Mouse (Mus musculus) embryonic facial prominence, embryonic 11.5 days (tissue): ENCODE data around the gene Tmeff2. TPM values are rescaled to one million over a fixed set of nuclear protein-coding genes. Genes with fewer than 3 reads are reported as not detected.

ENCODE experiments used
- ATAC-seq: fragments of 200-750 bp; cut with Nextera tagmentation; replicated peaks from 2 replicates; pipeline ENCODE4 v1.8.0; 2017; ENCODE audit warnings: low read depth; ENCODE audit not compliant: insufficient number of reproducible peaks, low FRiP score, low TSS enrichment
- DNase-seq: peaks from one replicate; pipeline ENCODE4 v3.0.0-alpha.2; 2015; ENCODE audit warnings: low spot score
- H3K27ac ChIP-seq: fragments of 300-500 bp; sonication (generic); replicated peaks from 2 replicates; pipeline ENCODE4 v1.5.1; 2014; ENCODE audit warnings: mild to moderate bottlenecking, low read depth, low read length, control low read depth
- H3K27me3 ChIP-seq: fragments of 300-500 bp; sonication (generic); 2 replicates; pipeline ENCODE4 v1.6.1; 2014; ENCODE audit warnings: mild to moderate bottlenecking, low read length, moderate library complexity, mixed read lengths; ENCODE audit not compliant: control insufficient read depth, insufficient read depth
- H3K36me3 ChIP-seq: fragments of 300-500 bp; sonication (generic); replicated peaks from 2 replicates; pipeline ENCODE4 v1.6.1; 2014; ENCODE audit warnings: low read depth, mild to moderate bottlenecking, low read length, moderate library complexity, mixed read lengths; ENCODE audit not compliant: control insufficient read depth, insufficient read depth
- H3K4me1 ChIP-seq: fragments of 300-500 bp; sonication (generic); 2 replicates; pipeline ENCODE4 v1.6.1; 2014; ENCODE audit warnings: low read length, mixed read lengths; ENCODE audit not compliant: control insufficient read depth, insufficient read depth
- H3K4me2 ChIP-seq: fragments of 300-500 bp; sonication (generic); 2 replicates; pipeline ENCODE4 v1.6.1; 2014; ENCODE audit warnings: low read depth, mild to moderate bottlenecking, control low read depth, low read length, moderate library complexity
- H3K4me3 ChIP-seq: fragments of 300-500 bp; sonication (generic); 2 replicates; pipeline ENCODE4 v1.5.1; 2014; ENCODE audit warnings: low read depth, low read length, control low read depth
- H3K9ac ChIP-seq: fragments of 300-500 bp; sonication (generic); replicated peaks from 2 replicates; pipeline ENCODE4 v1.6.1; 2014; ENCODE audit warnings: mild to moderate bottlenecking, control low read depth, low read length
- H3K9me3 ChIP-seq: fragments of 300-500 bp; sonication (generic); replicated peaks from 2 replicates; pipeline ENCODE4 v1.6.1; 2016; ENCODE audit warnings: mild to moderate bottlenecking, low read length, inconsistent platforms, mixed read lengths; ENCODE audit not compliant: control insufficient read depth
- WGBS: fragments of 180-500 bp; shearing (Covaris S2); extraction: QIAGEN DNeasy Blood & Tissue Kit; methylation state at CpG from one replicate; pipeline ENCODE4 v1.1.7; 2014; 5-methylcytosine and 5-hydroxymethylcytosine counted together
- polyA plus RNA-seq: library from polyadenylated mRNA; unstranded; fragments of >200 nt; fragmentation: Nextera tagmentation; extraction: Ambion mirVana; gene quantifications from 2 replicates; pipeline ENCODE4 v1.2.1, GENCODE M21; 2014

Tmeff2 gene
- polyA plus RNA-seq, 1 experiment from 2014 or later, result 8.6 TPM

GRCm38 (mm10) chr1:51126425-51126765, 225.9 kb downstream of the Tmeff2 start:
- ATAC-seq, result no peak

GRCm38 (mm10) chr1:51136792-51137191, 236.3 kb downstream of the Tmeff2 start:
- Histone ChIP-seq H3K4me1 (no peaks in the 10 kb centered on the region), H3K36me3 (no peaks in the 10 kb centered on the region), H3K9ac (no peak overlapping the region), H3K4me2 (no peak overlapping the region), H3K27me3 (no peaks in the 10 kb centered on the region), H3K4me3 (no peak overlapping the region), H3K9me3 (no peaks in the 10 kb centered on the region), H3K27ac (no peak overlapping the region)
- DNase-seq (no peak), ATAC-seq (no peak)
- 42% methylated on average over 2 of the region's 2 CpGs for WGBS

More at GRCm38 (mm10) chr1:51126425-51126765, 225.9 kb downstream of the Tmeff2 start:
- Histone ChIP-seq H3K4me2 (no peak overlapping the region), H3K4me1 (no peaks in the 10 kb centered on the region), H3K4me3 (no peak overlapping the region), H3K9ac (no peak overlapping the region), H3K27ac (no peak overlapping the region), H3K36me3 (no peaks in the 10 kb centered on the region), H3K9me3 (no peaks in the 10 kb centered on the region), H3K27me3 (no peaks in the 10 kb centered on the region)
- WGBS, result 57% methylated on average over 5 of the region's 5 CpGs
- DNase-seq, result no peak

DNA sequence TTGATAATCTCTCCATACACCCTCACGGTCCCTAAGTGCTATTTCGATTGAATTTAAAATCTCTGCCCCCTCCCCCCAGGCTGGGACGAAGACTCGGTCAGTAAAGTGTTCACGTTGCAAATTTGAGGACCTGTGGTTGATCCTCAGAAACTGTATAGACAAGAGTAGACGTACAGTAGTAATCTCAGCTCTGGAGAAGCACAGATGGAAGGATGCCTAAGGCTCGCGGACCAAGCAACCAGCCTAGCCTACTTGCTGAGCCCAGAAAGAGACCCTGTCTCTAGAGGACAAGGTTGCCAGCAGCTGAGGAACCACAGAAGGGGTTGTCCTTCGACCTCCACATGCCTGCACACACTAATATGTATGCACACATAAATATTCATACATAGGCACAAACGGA, 239.2 kb downstream of the Tmeff2 start:
- DNase-seq (no peak), ATAC-seq (no peak)
- H3K27me3 ChIP-seq, result no peaks in the 10 kb centered on the region
- no peak overlapping the region for H3K4me3 ChIP-seq
- H3K9ac ChIP-seq, result no peak overlapping the region
- no peaks in the 10 kb centered on the region for H3K36me3 ChIP-seq
- WGBS, result 85% methylated on average over 10 of the region's 10 CpGs
- H3K9me3 ChIP-seq, result no peaks in the 10 kb centered on the region
- H3K4me2 ChIP-seq, result no peak overlapping the region
- H3K4me1 ChIP-seq, result no peaks in the 10 kb centered on the region
- no peak overlapping the region for H3K27ac ChIP-seq

- H3K4me1 ChIP-seq, result no peaks in the 10 kb centered on the region
- no peak for DNase-seq
- H3K9me3 ChIP-seq, result no peaks in the 10 kb centered on the region
- H3K4me3 ChIP-seq, result no peak overlapping the region
- no peak overlapping the region for H3K9ac ChIP-seq
- no peaks in the 10 kb centered on the region for H3K36me3 ChIP-seq
- H3K27ac ChIP-seq, result no peak overlapping the region
- H3K4me2 ChIP-seq, result no peak overlapping the region
- no peak for ATAC-seq
- 80% methylated on average over 1 of the region's 1 CpGs for WGBS
- no peaks in the 10 kb centered on the region for H3K27me3 ChIP-seq
Measured at GRCm38 (mm10) chr1:51141381-51141780, 240.9 kb downstream of the Tmeff2 start.

DNA sequence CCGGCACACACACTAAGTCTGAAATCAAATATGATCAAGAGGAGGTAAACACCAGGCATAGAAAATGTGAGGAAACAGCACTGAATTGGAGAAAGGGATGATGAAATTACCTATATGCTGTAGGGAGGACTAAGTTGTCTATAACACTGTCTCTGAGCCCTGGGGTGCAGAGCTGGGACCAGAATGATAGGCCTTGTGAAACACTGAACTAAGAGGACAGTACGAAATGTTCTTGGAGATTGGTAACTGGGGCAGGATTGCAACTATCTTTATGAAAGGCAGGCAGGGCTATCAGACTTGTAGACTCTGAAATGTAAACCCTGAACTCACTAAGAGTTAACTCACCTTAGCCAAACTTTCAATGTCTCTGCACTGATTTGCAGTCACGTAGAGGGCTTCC, 242.3 kb downstream of the Tmeff2 start:
- Histone ChIP-seq H3K4me3 (no peak overlapping the region), H3K27ac (no peak overlapping the region), H3K4me1 (no peaks in the 10 kb centered on the region), H3K9ac (no peak overlapping the region), H3K36me3 (no peaks in the 10 kb centered on the region), H3K9me3 (no peaks in the 10 kb centered on the region), H3K4me2 (no peak overlapping the region), H3K27me3 (no peaks in the 10 kb centered on the region)
- 83% methylated on average over 3 of the region's 3 CpGs for WGBS
- no peak for DNase-seq
- no peak for ATAC-seq

GRCm38 (mm10) chr1:51145693-51146092, 245.2 kb downstream of the Tmeff2 start:
- no peak overlapping the region for H3K4me3 ChIP-seq
- DNase-seq (no peak), ATAC-seq (no peak)
- no peaks in the 10 kb centered on the region for H3K27me3 ChIP-seq
- H3K4me2 ChIP-seq, result no peak overlapping the region
- 61% methylated on average over 4 of the region's 4 CpGs for WGBS
- no peak overlapping the region for H3K27ac ChIP-seq
- no peak overlapping the region for H3K9ac ChIP-seq
- no peaks in the 10 kb centered on the region for H3K9me3 ChIP-seq
- H3K4me1 ChIP-seq, result no peaks in the 10 kb centered on the region
- H3K36me3 ChIP-seq, result no peaks in the 10 kb centered on the region

DNA sequence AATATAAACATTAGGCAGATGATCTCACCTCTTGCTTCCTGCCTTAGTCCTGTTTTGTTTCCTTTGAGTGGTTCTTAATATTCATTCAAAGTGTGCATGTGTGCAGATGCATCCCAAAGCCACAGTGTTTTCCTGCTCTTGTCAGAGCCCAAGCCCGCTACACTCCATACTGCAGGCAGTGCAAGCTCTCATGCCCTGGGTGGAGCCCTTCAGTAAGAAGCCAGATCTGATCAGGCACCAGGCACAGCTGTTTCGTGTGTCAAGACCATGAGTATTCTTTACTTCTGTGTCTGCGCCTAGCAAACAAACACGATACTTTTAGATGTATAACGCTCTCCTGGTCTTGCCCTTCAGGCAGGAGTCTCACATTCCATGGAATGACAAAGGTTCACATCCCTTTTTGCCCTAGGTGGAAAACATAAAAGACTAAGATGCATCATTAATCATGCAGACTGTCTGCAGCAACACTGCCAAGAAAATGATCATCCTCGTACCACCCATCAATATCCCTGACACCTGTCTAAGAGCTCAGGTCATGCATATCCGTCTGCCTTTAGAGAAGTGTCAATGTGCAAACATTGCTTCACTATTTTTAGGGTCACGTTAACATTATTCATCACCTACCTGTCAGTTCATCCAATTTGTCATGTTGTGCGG, 248.2 kb downstream of the Tmeff2 start:
- 63% methylated on average over 9 of the region's 9 CpGs for WGBS
- no peak for DNase-seq
- no peak; the same call in 1 of the 2 replicates for ATAC-seq

DNA sequence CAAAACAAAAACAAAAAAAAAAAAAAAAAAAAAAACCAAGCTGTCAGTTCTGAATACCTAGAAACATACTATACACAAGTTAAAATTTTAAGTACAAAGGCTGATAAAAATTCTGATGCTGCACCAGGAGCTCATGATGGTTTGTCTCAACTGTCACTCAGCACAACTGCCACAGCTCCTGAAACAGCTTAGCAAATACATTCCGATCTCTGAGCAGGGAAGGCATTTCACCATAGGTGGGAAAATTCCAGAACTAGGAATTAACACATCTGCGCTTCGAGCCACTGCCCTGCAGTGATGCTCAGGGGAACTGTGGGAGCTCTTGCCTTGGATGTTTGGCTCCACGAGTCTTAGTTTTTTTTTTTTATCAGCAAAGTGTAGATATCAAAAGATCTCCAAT, 249.0 kb downstream of the Tmeff2 start:
- Histone ChIP-seq H3K4me2 (no peak overlapping the region), H3K27ac (no peak overlapping the region), H3K36me3 (no peaks in the 10 kb centered on the region), H3K4me3 (no peak overlapping the region), H3K27me3 (no peaks in the 10 kb centered on the region), H3K4me1 (no peaks in the 10 kb centered on the region), H3K9ac (no peak overlapping the region), H3K9me3 (no peaks in the 10 kb centered on the region)
- WGBS, result 55% methylated on average over 4 of the region's 4 CpGs
- DNase-seq, result no peak
- ATAC-seq, result no peak

More for the DNA sequence above, 248.2 kb downstream of the Tmeff2 start:
- no peak overlapping the region for H3K4me2 ChIP-seq
- no peak overlapping the region for H3K4me3 ChIP-seq
- H3K27me3 ChIP-seq, result no peaks in the 10 kb centered on the region
- no peaks in the 10 kb centered on the region for H3K9me3 ChIP-seq
- H3K27ac ChIP-seq, result no peak overlapping the region
- H3K9ac ChIP-seq, result no peak overlapping the region
- H3K36me3 ChIP-seq, result no peaks in the 10 kb centered on the region
- no peaks in the 10 kb centered on the region for H3K4me1 ChIP-seq
